8 mouse cellular contexts compared by ENCODE assay signal in genomic region chr4:133632483-133633327, GRCm38 (mm10). TPM values are rescaled to one million over a fixed set of nuclear protein-coding genes. Genes with fewer than 3 reads are reported as not detected.
DNase-seq lines count a peak whose midpoint lies in the region; ATAC-seq and TF ChIP-seq lines count a peak whose summit lies in the region.

No protein-coding gene starts in this region.

- intact Hi-C loops in left cerebral cortex, adult 2 months (cut with DNase I) = no loop called here

- peak overlapping the region; percentile 91 for H3K9ac ChIP-seq in ES-E14 (ENCODE audit: insufficient read depth, low read depth, low read length, poor library complexity, severe bottlenecking)
- H3K9ac ChIP-seq in heart, postnatal 0 days (replicated peaks; ENCODE audit: low read depth, low read length) = peak overlapping the region; percentile 91
- H3K9ac ChIP-seq in limb, embryonic 14.5 days (ENCODE audit: low read depth, low read length, severe bottlenecking) = peak overlapping the region; percentile 89
- H3K9ac ChIP-seq in neural tube, embryonic 14.5 days (replicated peaks; ENCODE audit: low read depth, low read length) = peak overlapping the region; percentile 92

- 4% methylated on average over 50 of the region's 69 CpGs for WGBS in heart, postnatal 0 days
- 2% methylated on average over 54 of the region's 69 CpGs for WGBS in limb, embryonic 14.5 days
- under 1% methylated on average over 54 of the region's 69 CpGs for WGBS in neural tube, embryonic 14.5 days

- peak; percentile 27 to 35 for DNase-seq in left cerebral cortex, adult 2 months (ENCODE audit: extremely low spot score in 1 of 2, low spot score in 2 of 2)
- DNase-seq in left cerebral cortex, adult 9 months (ENCODE audit: low spot score in 2 of 2) = no peak
- DNase-seq in ES-E14 (ENCODE audit: low read depth, low spot score) = no peak
- DNase-seq in cerebellum, adult 9-11 months = peak; percentile 30
- DNase-seq in heart, postnatal 0 days (ENCODE audit: low spot score) = no peak
- DNase-seq in limb, embryonic 14.5 days (ENCODE audit: low spot score) = no peak
- no peak for DNase-seq in ovary, postnatal 14 days (ENCODE audit: low spot score)

- TF ChIP-seq CTCF in left cerebral cortex, adult 2 months (IDR thresholded peaks at IDR 0.05) = no peak
- no peak for TF ChIP-seq CTCF in heart, postnatal 0 days (IDR thresholded peaks at IDR 0.05; ENCODE audit: low read depth)

- peak overlapping the region; percentile 73 for H3K27ac ChIP-seq in left cerebral cortex, adult 2 months
- H3K27ac ChIP-seq in ES-E14 (ENCODE audit: insufficient read depth, low read depth, low read length, poor library complexity, severe bottlenecking) = peak overlapping the region; percentile 87; the same call in 1 of the 2 replicates
- H3K27ac ChIP-seq in heart, postnatal 0 days (ENCODE audit: low read depth) = peak overlapping the region; percentile 71
- peak overlapping the region; percentile 79 for H3K27ac ChIP-seq in limb, embryonic 14.5 days (replicated peaks; ENCODE audit: low read depth, low read length)
- H3K27ac ChIP-seq in neural tube, embryonic 14.5 days (ENCODE audit: low read depth, low read length) = peak overlapping the region; percentile 80

- H3K4me1 ChIP-seq in ES-E14 (ENCODE audit: control insufficient read depth in 2 of 2, insufficient read depth in 2 of 2, low read length in 2 of 2, poor library complexity in 1 of 2) = peaks cover 0 to 20% of the 10 kb centered on the region in 2 experiments; a peak in 2 of 4 replicates
- no peaks in the 10 kb centered on the region for H3K4me1 ChIP-seq in heart, postnatal 0 days (ENCODE audit: control insufficient read depth, insufficient read depth)
- peaks cover 13% of the 10 kb centered on the region for H3K4me1 ChIP-seq in limb, embryonic 14.5 days (ENCODE audit: control insufficient read depth, insufficient read depth, low read length)
- H3K4me1 ChIP-seq in neural tube, embryonic 14.5 days (ENCODE audit: control insufficient read depth, insufficient read depth, low read length) = peaks cover 14% of the 10 kb centered on the region

- H3K9me3 ChIP-seq in ES-E14 (ENCODE audit: control insufficient read depth, insufficient read depth, low read depth, low read length) = no peaks in the 10 kb centered on the region
- no peaks in the 10 kb centered on the region for H3K9me3 ChIP-seq in heart, postnatal 0 days (replicated peaks; ENCODE audit: control insufficient read depth, low read length)
- H3K9me3 ChIP-seq in limb, embryonic 14.5 days (ENCODE audit: control insufficient read depth, low read length) = no peaks in the 10 kb centered on the region
- no peaks in the 10 kb centered on the region for H3K9me3 ChIP-seq in neural tube, embryonic 14.5 days (ENCODE audit: control insufficient read depth, low read length)

- no peak for TF ChIP-seq EP300 in heart, postnatal 0 days (IDR thresholded peaks at IDR 0.05; ENCODE audit: low read depth)

- H3K36me3 ChIP-seq in ES-E14 (ENCODE audit: control insufficient read depth, insufficient read depth, low read length, poor library complexity, severe bottlenecking) = no peaks in the 10 kb centered on the region
- no peaks in the 10 kb centered on the region for H3K36me3 ChIP-seq in heart, postnatal 0 days (replicated peaks; ENCODE audit: control insufficient read depth, insufficient read depth, low read length)
- 0 out of 2 replicates have a peak, but pooled peaks cover 2% of the 10 kb centered on the region for H3K36me3 ChIP-seq in limb, embryonic 14.5 days (ENCODE audit: control insufficient read depth, insufficient read depth, low read length)
- H3K36me3 ChIP-seq in neural tube, embryonic 14.5 days (ENCODE audit: control insufficient read depth, insufficient read depth, low read length) = no peaks in the 10 kb centered on the region

- in situ Hi-C loops in ES-E14 (cut with MboI; ENCODE audit: low sequenced_read_pairs in 2 of 2, unreplicated experiment in 2 of 2) = no loop called here

- peak overlapping the region; percentile 70 for H3K4me3 ChIP-seq in left cerebral cortex, adult 2 months
- H3K4me3 ChIP-seq in ES-E14 (ENCODE audit: insufficient read depth in 1 of 2, low read depth in 1 of 2, low read length in 2 of 2, poor library complexity in 1 of 2, severe bottlenecking in 1 of 2) = peak overlapping the region; percentile 89 to 99
- peak overlapping the region; percentile 74 for H3K4me3 ChIP-seq in heart, postnatal 0 days (ENCODE audit: low read depth, low read length)
- peak overlapping the region; percentile 77 for H3K4me3 ChIP-seq in limb, embryonic 14.5 days (replicated peaks; ENCODE audit: low read length)
- peak overlapping the region; percentile 84 for H3K4me3 ChIP-seq in neural tube, embryonic 14.5 days (ENCODE audit: low read depth, low read length)

- peak overlapping the region; percentile 86 for H3K4me2 ChIP-seq in heart, postnatal 0 days (ENCODE audit: low read depth, low read length)
- peak overlapping the region; percentile 90 for H3K4me2 ChIP-seq in limb, embryonic 14.5 days (replicated peaks; ENCODE audit: low read depth, low read length, severe bottlenecking)
- peak overlapping the region; percentile 75 for H3K4me2 ChIP-seq in neural tube, embryonic 14.5 days (ENCODE audit: low read depth, low read length)

- no peak for TF ChIP-seq POLR2A in limb, embryonic 14.5 days (IDR thresholded peaks at IDR 0.05; ENCODE audit: borderline replicate concordance, extremely low read depth, insufficient read depth, insufficient read length)

- H3K27me3 ChIP-seq in heart, postnatal 0 days (ENCODE audit: control insufficient read depth, insufficient read depth, low read length) = no peaks in the 10 kb centered on the region
- no peaks in the 10 kb centered on the region for H3K27me3 ChIP-seq in limb, embryonic 14.5 days (ENCODE audit: control insufficient read depth, insufficient read depth, low read length)
- H3K27me3 ChIP-seq in neural tube, embryonic 14.5 days (ENCODE audit: control insufficient read depth, insufficient read depth, low read length) = no peaks in the 10 kb centered on the region

- ATAC-seq in heart, postnatal 0 days (ENCODE audit: insufficient read depth, low read depth) = peak; percentile 68
- peak; percentile 79 for ATAC-seq in limb, embryonic 14.5 days (ENCODE audit: low FRiP score, low read depth)
- ATAC-seq in neural tube, embryonic 14.5 days (ENCODE audit: low read depth) = peak; percentile 79

TF ChIP-seq in ES-E14, 5 proteins besides CTCF, POLR2A, EP300 and RAD21:
- no peak for TF ChIP-seq ZNF384 (IDR thresholded peaks at IDR 0.05; ENCODE audit: low read depth, low read length)
- TF ChIP-seq HCFC1 (IDR thresholded peaks at IDR 0.05; ENCODE audit: borderline replicate concordance, insufficient read depth, low read length) = no peak
- no peak for TF ChIP-seq ZC3H11A (IDR thresholded peaks at IDR 0.05; ENCODE audit: borderline replicate concordance, low read depth, low read length)
- no peak for TF ChIP-seq CHD2 (IDR thresholded peaks at IDR 0.05; ENCODE audit: low read depth, low read length)
- TF ChIP-seq MAFK (IDR thresholded peaks at IDR 0.05; ENCODE audit: insufficient read depth, low read depth, low read length) = no peak
TF ChIP-seq in ES-E14: peak in this region for 0.

RNA-seq across cellular contexts. Expression of gene Zdhhc18, which starts 17.2 kb away (rescaled TPM):
- 10 to 100 TPM; 33.2 to 36.8 TPM for total RNA-seq in left cerebral cortex, adult 2 months (2021)
- 39.0 and 55.8 TPM in 2 replicates for total RNA-seq in ES-E14 (2012; rRNA removed)
- 11.4 and 21.8 TPM in 2 replicates for total RNA-seq in heart, postnatal 0 days (2014; rRNA removed; ENCODE audit: low replicate concordance)
- polyA plus RNA-seq in heart, postnatal 0 days (2015; fragmentation: Nextera tagmentation; extraction: Ambion mirVana) = 1.7 and 2.3 TPM in 2 replicates
- polyA plus RNA-seq in limb, embryonic 14.5 days (2012; rRNA removed) = 38.0 and 46.5 TPM in 2 replicates
- 4.0 and 7.0 TPM in 2 replicates for polyA plus RNA-seq in limb, embryonic 14.5 days (2014; fragmentation: Nextera tagmentation; extraction: Ambion mirVana)
- 4.3 and 6.1 TPM in 2 replicates for polyA plus RNA-seq in neural tube, embryonic 14.5 days (2014; fragmentation: Nextera tagmentation; extraction: Ambion mirVana)

RNA-seq across cellular contexts. Expression of gene Sfn, which starts 30.7 kb away (rescaled TPM):
- 1 to 10 TPM; 1.7 to 2.6 TPM for total RNA-seq in left cerebral cortex, adult 2 months (2021)
- 35.8 and 46.6 TPM in 2 replicates for total RNA-seq in ES-E14 (2012; rRNA removed)
- total RNA-seq in heart, postnatal 0 days (2014; rRNA removed; ENCODE audit: low replicate concordance) = 2.6 and 6.8 TPM in 2 replicates
- polyA plus RNA-seq in heart, postnatal 0 days (2015; fragmentation: Nextera tagmentation; extraction: Ambion mirVana) = 0.18 and 0.37 TPM in 2 replicates
- polyA plus RNA-seq in limb, embryonic 14.5 days (2012; rRNA removed) = 112 and 139 TPM in 2 replicates
- polyA plus RNA-seq in limb, embryonic 14.5 days (2014; fragmentation: Nextera tagmentation; extraction: Ambion mirVana) = 243 and 295 TPM in 2 replicates
- polyA plus RNA-seq in neural tube, embryonic 14.5 days (2014; fragmentation: Nextera tagmentation; extraction: Ambion mirVana) = 1.4 TPM in 2 replicates

RNA-seq across cellular contexts. Expression of gene Pigv, which starts 39.7 kb away (rescaled TPM):
- total RNA-seq in left cerebral cortex, adult 2 months (2021) = 1 to 10 TPM; 7.9 to 8.1 TPM
- total RNA-seq in ES-E14 (2012; rRNA removed) = 11.6 and 14.5 TPM in 2 replicates
- total RNA-seq in heart, postnatal 0 days (2014; rRNA removed; ENCODE audit: low replicate concordance) = 8.7 and 13.7 TPM in 2 replicates
- 12.9 and 13.5 TPM in 2 replicates for polyA plus RNA-seq in heart, postnatal 0 days (2015; fragmentation: Nextera tagmentation; extraction: Ambion mirVana)
- polyA plus RNA-seq in limb, embryonic 14.5 days (2012; rRNA removed) = 12.2 and 13.7 TPM in 2 replicates
- polyA plus RNA-seq in limb, embryonic 14.5 days (2014; fragmentation: Nextera tagmentation; extraction: Ambion mirVana) = 10.9 and 12.5 TPM in 2 replicates
- 10.9 and 13.0 TPM in 2 replicates for polyA plus RNA-seq in neural tube, embryonic 14.5 days (2014; fragmentation: Nextera tagmentation; extraction: Ambion mirVana)

RNA-seq across cellular contexts. Expression of gene Gpn2, which starts 48.5 kb away (rescaled TPM):
- 10 to 100 TPM in 1 of 2 experiments, 1 to 10 TPM in 1; 9.4 to 12.3 TPM for total RNA-seq in left cerebral cortex, adult 2 months (2021)
- 39.5 and 52.6 TPM in 2 replicates for total RNA-seq in ES-E14 (2012; rRNA removed)
- total RNA-seq in heart, postnatal 0 days (2014; rRNA removed; ENCODE audit: low replicate concordance) = 8.9 and 17.2 TPM in 2 replicates
- 8.6 and 8.8 TPM in 2 replicates for polyA plus RNA-seq in heart, postnatal 0 days (2015; fragmentation: Nextera tagmentation; extraction: Ambion mirVana)
- polyA plus RNA-seq in limb, embryonic 14.5 days (2012; rRNA removed) = 33.2 and 42.0 TPM in 2 replicates
- 17.6 and 19.6 TPM in 2 replicates for polyA plus RNA-seq in limb, embryonic 14.5 days (2014; fragmentation: Nextera tagmentation; extraction: Ambion mirVana)
- polyA plus RNA-seq in neural tube, embryonic 14.5 days (2014; fragmentation: Nextera tagmentation; extraction: Ambion mirVana) = 17.0 and 18.8 TPM in 2 replicates

RNA-seq across cellular contexts. Expression of gene Gpatch3, which starts 58.2 kb away (rescaled TPM):
- 1 to 10 TPM; 8.5 to 8.7 TPM for total RNA-seq in left cerebral cortex, adult 2 months (2021)
- total RNA-seq in ES-E14 (2012; rRNA removed) = 14.4 and 19.9 TPM in 2 replicates
- 8.2 and 9.4 TPM in 2 replicates for total RNA-seq in heart, postnatal 0 days (2014; rRNA removed; ENCODE audit: low replicate concordance)
- polyA plus RNA-seq in heart, postnatal 0 days (2015; fragmentation: Nextera tagmentation; extraction: Ambion mirVana) = 3.5 and 3.6 TPM in 2 replicates
- 8.0 and 8.4 TPM in 2 replicates for polyA plus RNA-seq in limb, embryonic 14.5 days (2012; rRNA removed)
- polyA plus RNA-seq in limb, embryonic 14.5 days (2014; fragmentation: Nextera tagmentation; extraction: Ambion mirVana) = 8.1 and 9.2 TPM in 2 replicates
- 6.4 and 6.7 TPM in 2 replicates for polyA plus RNA-seq in neural tube, embryonic 14.5 days (2014; fragmentation: Nextera tagmentation; extraction: Ambion mirVana)

Comparison
In these comparisons a context has a peak if more than half of its experiments do, and no peak if none do; other contexts are left out.
1. DNase-seq: peak in left cerebral cortex, adult 2 months (2 of 2) and cerebellum, adult 9-11 months (single experiment); none in left cerebral cortex, adult 9 months (0 of 2), ES-E14 (single experiment), heart, postnatal 0 days (single experiment), limb, embryonic 14.5 days (single experiment) and ovary, postnatal 14 days (single experiment).
2. Peak in every context shown above with its lines, with median percentiles within 50 percentile points of each other: H3K27ac ChIP-seq, H3K4me3 ChIP-seq, H3K9ac ChIP-seq, ATAC-seq and H3K4me2 ChIP-seq.